Mouse (Mus musculus) kidney, adult 2 months (tissue): ENCODE data around the gene Atg10.

Experiments used
- CTCF ChIP-seq: fragments of 200-500 bp; conservative IDR thresholded peaks from 2 replicates; pipeline ENCODE4 v1.5.1; 2011; ENCODE audit warnings: low read depth, mild to moderate bottlenecking, control low read depth, low read length, moderate library complexity, mixed read lengths; ENCODE audit not compliant: insufficient read depth, insufficient read length
- POLR2A ChIP-seq: fragments of 200-500 bp; IDR thresholded peaks from one replicate; pipeline ENCODE4 v1.6.1; 2011; ENCODE audit warnings: low read depth, low read length, control low read depth

DNA sequence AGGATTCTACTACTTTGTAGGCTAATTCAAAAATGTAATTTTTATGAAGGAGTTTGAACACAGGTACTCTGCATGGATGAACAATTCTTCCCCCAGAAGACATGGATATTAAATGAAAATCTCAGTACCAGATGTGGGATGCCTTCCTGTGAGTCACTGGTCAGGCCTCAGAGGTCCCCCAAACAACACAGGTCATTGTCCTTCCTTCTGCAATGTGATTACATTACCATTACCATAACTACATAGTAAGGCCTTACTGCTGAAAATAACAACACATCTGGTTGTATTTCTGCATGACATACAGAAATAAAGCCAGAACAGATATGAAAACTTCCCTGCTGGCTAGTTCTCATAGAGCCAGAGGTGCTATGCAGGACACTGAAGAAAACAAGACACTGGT lies 87.4 kb downstream of the Atg10 start:
- no peak for TF ChIP-seq POLR2A
- TF ChIP-seq CTCF, result no peak
